Mouse (Mus musculus) neural tube, embryonic 11.5 days (tissue): ENCODE results near the gene Olfr1427. TPM values are rescaled to one million over a fixed set of nuclear protein-coding genes. Genes with fewer than 3 reads are reported as not detected.
A peak's percentile ranks its signal among the peaks of the same experiment; 100 is the strongest.

Source experiments
- ATAC-seq: fragments of 200-750 bp; cut with Nextera tagmentation; 2 replicates; pipeline ENCODE4 v1.8.0; 2017; ENCODE audit warnings: moderate number of reproducible peaks, mild to moderate bottlenecking, moderate TSS enrichment, moderate library complexity; ENCODE audit not compliant: insufficient read depth, low FRiP score, low TSS enrichment
- DNase-seq: peaks from one replicate; pipeline ENCODE4 v3.0.0-alpha.2; 2015; ENCODE audit warnings: low spot score
- H3K27ac ChIP-seq: fragments of 300-500 bp; sonication (generic); 2 replicates; pipeline ENCODE4 v1.5.1; 2014; ENCODE audit warnings: low read depth, mild to moderate bottlenecking, low read length
- H3K27me3 ChIP-seq: fragments of 300-500 bp; sonication (generic); 2 replicates; pipeline ENCODE4 v1.6.1; 2014; ENCODE audit warnings: mild to moderate bottlenecking, low read length, mixed read lengths; ENCODE audit not compliant: control insufficient read depth, insufficient read depth
- H3K36me3 ChIP-seq: fragments of 300-500 bp; sonication (generic); 2 replicates; pipeline ENCODE4 v1.6.1; 2014; ENCODE audit warnings: mild to moderate bottlenecking, low read length, moderate library complexity, mixed read lengths; ENCODE audit not compliant: control insufficient read depth, insufficient read depth
- H3K4me1 ChIP-seq: fragments of 300-500 bp; sonication (generic); 2 replicates; pipeline ENCODE4 v1.6.1; 2014; ENCODE audit warnings: low read length, mixed read lengths; ENCODE audit not compliant: control insufficient read depth, insufficient read depth
- H3K4me2 ChIP-seq: fragments of 300-500 bp; sonication (generic); 2 replicates; pipeline ENCODE4 v1.6.1; 2014; ENCODE audit warnings: low read depth, mild to moderate bottlenecking, moderate library complexity
- H3K4me3 ChIP-seq: fragments of 300-500 bp; sonication (generic); 2 replicates; pipeline ENCODE4 v1.5.1; 2014; ENCODE audit warnings: low read depth, low read length
- H3K9ac ChIP-seq: fragments of 300-500 bp; sonication (generic); 2 replicates; pipeline ENCODE4 v1.6.1; 2014; ENCODE audit warnings: mild to moderate bottlenecking, low read length
- H3K9me3 ChIP-seq: fragments of 300-500 bp; sonication (generic); 2 replicates; pipeline ENCODE4 v1.6.1; 2016; ENCODE audit warnings: low read length; ENCODE audit not compliant: control insufficient read depth
- WGBS: fragments of 180-500 bp; shearing (Covaris S2); extraction: QIAGEN DNeasy Blood & Tissue Kit; methylation state at CpG from one replicate; pipeline ENCODE4 v1.1.7; 2014; 5-methylcytosine and 5-hydroxymethylcytosine counted together
- polyA plus RNA-seq: library from polyadenylated mRNA; unstranded; fragments of >200 nt; fragmentation: Nextera tagmentation; extraction: Ambion mirVana; gene quantifications from 2 replicates; pipeline ENCODE4 v1.2.1, GENCODE M21; 2014

The Olfr1427 gene
- polyA plus RNA-seq, result not detected in 2 replicates

- ATAC-seq (no peak), DNase-seq (no peak)
- Histone ChIP-seq H3K9ac (no peak within 1 kb of the TSS), H3K27ac (no peak within 1 kb of the TSS), H3K4me1 (no peaks in the 10 kb centered on the region), H3K4me3 (no peak within 1 kb of the TSS), H3K9me3 (no peaks in the 10 kb centered on the region), H3K36me3 (no peaks in the 10 kb centered on the region), H3K4me2 (no peak within 1 kb of the TSS), H3K27me3 (no peaks in the 10 kb centered on the region)
- 92% methylated on average over 2 of the region's 2 CpGs for WGBS
Observed at GRCm38 (mm10) chr19:12103234-12103633, at the start of gene Olfr1427. Olfr1427 (minus strand) TSS chr19:12103334.

DNA sequence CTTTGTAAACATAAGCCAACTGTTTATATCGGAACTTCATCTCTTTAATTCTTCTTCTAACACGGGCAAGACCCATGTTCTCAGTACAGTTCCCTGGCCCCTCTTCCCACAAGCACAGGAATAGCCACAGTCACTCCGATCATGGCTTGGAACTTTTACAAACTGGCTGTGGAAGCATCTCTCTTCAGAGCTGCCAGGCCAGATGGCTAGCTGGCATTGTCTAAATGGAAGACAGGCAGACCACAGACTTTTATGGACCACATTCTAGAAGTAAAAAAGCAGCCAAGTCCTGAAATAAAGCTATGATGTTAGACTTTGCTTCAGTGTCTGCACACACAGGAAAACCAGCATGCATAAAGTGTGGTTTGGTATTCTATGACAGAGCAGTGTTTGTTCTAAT lies 42.3 kb upstream of the Olfr1427 start:
- Histone ChIP-seq H3K4me1 (no peaks in the 10 kb centered on the region), H3K9ac (no peak overlapping the region), H3K27me3 (no peaks in the 10 kb centered on the region), H3K4me3 (no peak overlapping the region), H3K4me2 (no peak overlapping the region), H3K9me3 (no peaks in the 10 kb centered on the region), H3K36me3 (no peaks in the 10 kb centered on the region), H3K27ac (no peak overlapping the region)
- DNase-seq (no peak), ATAC-seq (no peak)
- WGBS, result 91% methylated on average over 3 of the region's 3 CpGs

DNA sequence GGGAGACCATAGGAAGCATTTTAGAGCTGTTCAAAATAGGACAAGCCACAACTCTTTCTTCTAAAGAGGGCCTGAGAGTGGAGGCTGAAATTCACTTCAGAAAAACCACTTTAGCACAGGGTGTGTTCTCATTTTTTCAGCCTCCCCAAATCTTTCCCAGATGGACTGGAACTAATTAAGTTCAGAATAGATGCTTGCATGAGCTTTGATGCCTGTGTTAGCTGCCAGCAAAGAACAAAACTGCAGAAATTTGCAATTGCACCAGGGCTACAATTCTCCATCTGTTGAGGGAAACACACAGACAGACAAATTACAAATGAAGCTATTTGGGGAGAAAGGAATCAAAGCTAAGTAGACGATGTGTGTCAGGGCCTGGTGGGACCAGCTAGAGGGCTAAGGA lies 40.2 kb upstream of the Olfr1427 start:
- no peaks in the 10 kb centered on the region for H3K9me3 ChIP-seq
- no peaks in the 10 kb centered on the region for H3K4me1 ChIP-seq
- no peak overlapping the region for H3K4me3 ChIP-seq
- no peak overlapping the region for H3K4me2 ChIP-seq
- 44% methylated on average over 1 of the region's 1 CpGs for WGBS
- H3K27ac ChIP-seq, result no peak overlapping the region
- no peak for ATAC-seq
- DNase-seq, result no peak
- no peaks in the 10 kb centered on the region for H3K36me3 ChIP-seq
- no peaks in the 10 kb centered on the region for H3K27me3 ChIP-seq
- H3K9ac ChIP-seq, result no peak overlapping the region

GRCm38 (mm10) chr19:12134289-12134688 lies 31.2 kb upstream of the Olfr1427 start:
- ATAC-seq, result no peak; the same call in 1 of the 2 replicates
- no peak overlapping the region for H3K4me3 ChIP-seq
- DNase-seq, result peak; percentile 19
- no peaks in the 10 kb centered on the region for H3K9me3 ChIP-seq
- no peaks in the 10 kb centered on the region for H3K36me3 ChIP-seq
- no peak overlapping the region for H3K9ac ChIP-seq
- H3K4me1 ChIP-seq, result no peaks in the 10 kb centered on the region
- no peak overlapping the region for H3K27ac ChIP-seq
- no peaks in the 10 kb centered on the region for H3K27me3 ChIP-seq
- WGBS, result 40% methylated on average over 2 of the region's 2 CpGs
- no peak overlapping the region for H3K4me2 ChIP-seq

- no peak for ATAC-seq
- 70% methylated on average over 3 of the region's 3 CpGs for WGBS
- H3K4me1 ChIP-seq, result no peaks in the 10 kb centered on the region
Observed at GRCm38 (mm10) chr19:12123103-12123502, 20.0 kb upstream of the Olfr1427 start, which contains the start of gene Olfr76. Olfr76 (minus strand) TSS chr19:12123203.

DNA sequence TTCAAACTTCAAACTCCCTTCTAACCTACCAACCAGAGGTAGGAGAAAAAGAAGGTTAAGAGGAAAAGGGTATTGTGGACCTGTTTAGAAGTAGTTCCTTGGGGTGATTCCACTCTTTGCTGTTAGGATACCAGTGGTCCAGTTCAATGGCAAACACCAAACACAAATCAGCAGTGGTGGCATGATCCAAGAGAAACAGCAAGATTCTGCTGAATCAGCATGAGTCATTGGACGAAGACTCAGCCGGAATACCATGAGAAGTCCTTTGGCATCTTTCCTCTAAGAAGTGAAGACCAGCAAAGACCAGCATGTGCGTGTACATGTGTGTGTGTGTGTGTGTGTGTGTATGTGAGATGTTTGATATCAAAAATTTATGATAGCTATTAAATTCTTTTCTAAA lies 13.3 kb upstream of the Olfr1427 start:
- no peak overlapping the region for H3K4me2 ChIP-seq
- ATAC-seq (no peak), DNase-seq (no peak)
- no peaks in the 10 kb centered on the region for H3K27me3 ChIP-seq
- WGBS, result 91% methylated on average over 3 of the region's 3 CpGs
- no peaks in the 10 kb centered on the region for H3K36me3 ChIP-seq
- H3K27ac ChIP-seq, result no peak overlapping the region
- no peaks in the 10 kb centered on the region for H3K4me1 ChIP-seq
- H3K9me3 ChIP-seq, result no peaks in the 10 kb centered on the region
- H3K9ac ChIP-seq, result no peak overlapping the region
- no peak overlapping the region for H3K4me3 ChIP-seq

More at GRCm38 (mm10) chr19:12123103-12123502, 20.0 kb upstream of the Olfr1427 start, which contains the start of gene Olfr76:
- no peak within 1 kb of the TSS for H3K27ac ChIP-seq
- no peak for DNase-seq
- H3K9ac ChIP-seq, result no peak within 1 kb of the TSS
- H3K4me3 ChIP-seq, result no peak within 1 kb of the TSS
- H3K4me2 ChIP-seq, result no peak within 1 kb of the TSS
- H3K9me3 ChIP-seq, result no peaks in the 10 kb centered on the region
- H3K36me3 ChIP-seq, result no peaks in the 10 kb centered on the region
- no peaks in the 10 kb centered on the region for H3K27me3 ChIP-seq

- no peaks in the 10 kb centered on the region for H3K36me3 ChIP-seq
- no peaks in the 10 kb centered on the region for H3K9me3 ChIP-seq
- no peak within 1 kb of the TSS for H3K4me2 ChIP-seq
- WGBS, result 69% methylated on average over 1 of the region's 1 CpGs
- no peaks in the 10 kb centered on the region for H3K4me1 ChIP-seq
- no peak for DNase-seq
- H3K27ac ChIP-seq, result no peak within 1 kb of the TSS
- no peak within 1 kb of the TSS for H3K4me3 ChIP-seq
- no peak for ATAC-seq
- no peaks in the 10 kb centered on the region for H3K27me3 ChIP-seq
- no peak within 1 kb of the TSS for H3K9ac ChIP-seq
Observed at GRCm38 (mm10) chr19:12115797-12116196, 12.7 kb upstream of the Olfr1427 start, which contains the start of gene Olfr1428. Olfr1428 (minus strand) TSS chr19:12115897.

DNA sequence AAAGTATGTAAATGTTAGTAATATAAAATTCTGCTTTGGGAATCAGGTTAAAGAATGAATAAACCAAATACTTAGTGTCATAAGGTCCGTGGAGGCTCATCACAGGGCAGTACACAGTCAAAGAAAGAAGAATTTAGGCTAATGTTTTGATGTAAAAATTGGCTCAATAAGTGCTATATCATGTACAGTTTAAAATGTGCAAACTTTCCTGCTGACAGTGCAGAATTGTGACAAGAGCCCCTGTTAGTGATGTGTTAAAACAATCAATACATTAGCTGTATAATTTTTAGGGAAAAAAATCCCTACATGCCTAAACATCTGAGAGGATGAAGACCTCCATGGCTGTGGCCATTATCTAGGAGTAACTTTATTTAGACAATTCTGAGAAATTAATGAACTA lies 10.7 kb upstream of the Olfr1427 start:
- DNase-seq, result no peak
- no peaks in the 10 kb centered on the region for H3K36me3 ChIP-seq
- no peak overlapping the region for H3K4me2 ChIP-seq
- no peak overlapping the region for H3K9ac ChIP-seq
- no peaks in the 10 kb centered on the region for H3K27me3 ChIP-seq
- no peak overlapping the region for H3K4me3 ChIP-seq
- 78% methylated on average over 1 of the region's 1 CpGs for WGBS
- no peaks in the 10 kb centered on the region for H3K9me3 ChIP-seq
- H3K4me1 ChIP-seq, result no peaks in the 10 kb centered on the region
- no peak for ATAC-seq
- H3K27ac ChIP-seq, result no peak overlapping the region

DNA sequence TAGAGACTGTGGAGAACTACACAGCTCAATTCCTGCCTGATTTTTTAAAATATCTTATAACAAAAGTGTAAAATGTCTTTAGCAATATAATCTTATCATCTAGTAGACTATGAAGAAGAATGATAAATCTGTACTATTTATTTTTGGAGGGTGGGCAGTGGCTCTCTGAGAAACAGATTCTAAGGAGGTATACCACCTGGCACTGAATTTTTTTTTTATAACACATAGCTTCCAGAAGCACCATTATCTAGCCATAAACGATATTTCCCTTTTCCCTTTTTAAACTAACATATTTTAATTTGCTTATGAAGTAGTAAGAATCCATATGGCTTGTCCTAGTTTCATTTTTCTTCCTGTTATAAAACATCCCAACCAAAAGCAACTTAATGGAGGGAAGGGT lies 1.4 kb upstream of the Olfr1427 start:
- H3K4me1 ChIP-seq, result no peaks in the 10 kb centered on the region
- H3K9ac ChIP-seq, result no peak overlapping the region
- ATAC-seq (no peak), DNase-seq (no peak)
- no peaks in the 10 kb centered on the region for H3K9me3 ChIP-seq
- 62% methylated on average over 1 of the region's 1 CpGs for WGBS
- H3K27ac ChIP-seq, result no peak overlapping the region
- H3K27me3 ChIP-seq, result no peaks in the 10 kb centered on the region
- H3K4me2 ChIP-seq, result no peak overlapping the region
- no peak overlapping the region for H3K4me3 ChIP-seq
- H3K36me3 ChIP-seq, result no peaks in the 10 kb centered on the region
